Mouse (Mus musculus) testis, postnatal 10 days (tissue): Measurements from ENCODE around the gene Ankrd13d.

Source experiments
- DNase-seq: peaks from one replicate; pipeline ENCODE4 v3.0.0; 2021; ENCODE audit warnings: low spot score

Gene Ankrd13d

DNA sequence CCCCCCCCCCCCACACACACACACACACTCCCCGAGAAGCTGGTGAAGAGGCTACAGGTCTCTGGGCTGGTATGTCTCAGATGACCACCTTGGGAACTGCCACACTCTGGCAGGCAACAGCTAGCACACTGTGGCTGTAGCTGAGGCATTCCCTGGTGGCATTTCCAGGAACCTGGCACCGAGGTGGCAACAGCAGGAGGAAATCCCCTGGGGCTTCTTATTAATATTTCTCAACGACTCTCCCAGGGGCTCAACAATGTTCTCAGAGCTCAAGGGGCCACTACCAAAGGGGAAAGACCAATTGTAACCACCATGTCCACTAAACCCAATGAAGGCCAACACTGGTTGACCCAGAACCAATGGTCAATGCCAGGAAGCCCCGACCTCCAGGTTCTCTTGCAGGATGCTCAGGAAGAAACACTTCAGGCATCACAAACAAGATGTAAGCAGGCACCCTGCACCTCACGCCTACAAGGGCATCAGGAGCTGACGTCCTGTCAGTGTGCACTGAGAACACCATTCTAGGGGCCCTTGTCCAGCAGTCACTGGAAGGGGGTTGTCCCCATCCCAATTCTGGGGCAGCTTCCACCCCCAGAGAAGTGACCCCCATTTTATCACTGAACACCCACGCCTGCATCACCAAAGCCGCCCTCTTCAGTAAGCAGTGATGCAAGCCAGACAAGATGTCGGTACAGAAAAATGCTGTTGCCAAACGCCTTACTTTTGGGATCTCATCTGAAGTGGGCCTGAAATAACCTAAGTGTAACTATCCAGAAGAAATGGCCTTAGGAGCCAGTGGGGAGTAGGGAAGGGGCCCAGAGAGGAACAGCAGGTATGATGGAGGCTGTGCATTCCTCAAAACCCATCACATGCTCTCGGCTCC lies 18.2 kb upstream of the Ankrd13d start:
- no peak for DNase-seq

DNA sequence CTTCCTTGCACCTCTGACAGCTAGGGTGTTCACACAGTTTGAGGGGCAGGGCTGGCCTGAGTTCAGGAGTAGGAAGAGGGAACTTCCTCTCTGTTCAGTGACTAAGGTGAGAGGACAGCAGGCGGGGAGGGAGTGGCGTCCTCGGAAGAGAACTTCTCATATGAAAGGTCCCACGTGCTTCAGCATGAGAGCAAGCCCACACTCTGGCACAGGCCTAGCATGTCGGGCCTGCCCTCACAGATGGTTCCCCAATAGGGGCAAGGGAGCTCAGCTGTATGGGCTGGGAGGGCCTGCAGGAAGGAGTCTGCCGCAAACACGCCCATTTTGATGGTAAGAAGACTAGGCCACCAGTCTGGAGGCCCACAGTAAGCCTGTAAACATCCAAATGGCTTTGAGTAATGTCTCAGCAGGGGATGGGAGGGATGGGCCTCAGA lies 17.4 kb upstream of the Ankrd13d start:
- no peak for DNase-seq

DNA sequence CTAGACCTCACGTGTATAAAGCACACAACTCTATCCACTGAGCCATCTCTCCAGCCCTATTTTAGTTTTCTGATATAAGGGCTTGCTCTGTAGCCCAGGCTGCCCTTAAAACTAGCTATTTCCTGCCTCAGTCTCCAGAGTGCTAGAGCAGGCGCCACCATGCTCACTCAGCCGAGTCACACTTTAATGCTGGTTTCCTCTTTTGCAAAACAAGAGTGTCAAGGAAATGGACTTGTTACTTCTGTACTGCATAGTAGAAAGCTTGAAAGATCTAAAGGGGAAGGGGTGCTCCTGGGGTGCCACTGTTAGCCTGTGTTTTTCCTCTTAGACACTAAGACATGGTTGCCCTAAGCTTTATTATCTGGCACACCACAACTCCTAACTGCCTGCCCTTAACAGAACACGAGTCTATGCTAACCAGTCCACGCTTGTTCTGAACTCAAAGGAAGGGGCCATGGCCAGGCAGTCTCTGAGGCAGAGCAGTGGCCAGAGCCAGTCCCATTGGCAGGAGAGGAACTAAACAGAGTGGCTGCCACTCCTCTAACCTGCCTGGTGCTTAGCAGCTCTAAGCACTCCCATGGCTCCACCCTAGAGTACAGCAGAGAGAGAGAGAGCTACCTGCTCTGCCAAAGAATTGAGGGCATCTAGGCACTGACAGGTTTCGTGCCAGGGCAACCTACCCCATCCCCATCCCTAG lies 16.8 kb upstream of the Ankrd13d start:
- DNase-seq = no peak

DNA sequence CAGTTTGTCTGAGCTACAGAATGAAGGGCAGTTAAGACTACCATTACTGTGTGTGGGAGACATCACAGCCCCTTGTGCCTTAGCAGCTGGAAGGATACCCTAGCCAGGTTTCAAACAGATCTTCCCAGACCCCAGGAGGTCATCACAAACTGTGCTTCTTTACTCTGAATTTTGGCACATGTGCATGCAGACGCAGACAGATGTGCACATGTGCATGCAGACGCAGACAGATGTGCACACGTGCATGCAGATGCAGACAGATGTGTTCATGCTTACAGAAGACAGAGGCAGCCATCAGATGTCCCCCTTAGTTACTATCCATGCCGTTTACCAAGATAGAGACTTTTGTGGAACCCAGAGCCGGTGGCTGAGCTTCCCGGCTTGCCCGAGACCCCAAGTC lies 16.2 kb upstream of the Ankrd13d start:
- no peak for DNase-seq

DNA sequence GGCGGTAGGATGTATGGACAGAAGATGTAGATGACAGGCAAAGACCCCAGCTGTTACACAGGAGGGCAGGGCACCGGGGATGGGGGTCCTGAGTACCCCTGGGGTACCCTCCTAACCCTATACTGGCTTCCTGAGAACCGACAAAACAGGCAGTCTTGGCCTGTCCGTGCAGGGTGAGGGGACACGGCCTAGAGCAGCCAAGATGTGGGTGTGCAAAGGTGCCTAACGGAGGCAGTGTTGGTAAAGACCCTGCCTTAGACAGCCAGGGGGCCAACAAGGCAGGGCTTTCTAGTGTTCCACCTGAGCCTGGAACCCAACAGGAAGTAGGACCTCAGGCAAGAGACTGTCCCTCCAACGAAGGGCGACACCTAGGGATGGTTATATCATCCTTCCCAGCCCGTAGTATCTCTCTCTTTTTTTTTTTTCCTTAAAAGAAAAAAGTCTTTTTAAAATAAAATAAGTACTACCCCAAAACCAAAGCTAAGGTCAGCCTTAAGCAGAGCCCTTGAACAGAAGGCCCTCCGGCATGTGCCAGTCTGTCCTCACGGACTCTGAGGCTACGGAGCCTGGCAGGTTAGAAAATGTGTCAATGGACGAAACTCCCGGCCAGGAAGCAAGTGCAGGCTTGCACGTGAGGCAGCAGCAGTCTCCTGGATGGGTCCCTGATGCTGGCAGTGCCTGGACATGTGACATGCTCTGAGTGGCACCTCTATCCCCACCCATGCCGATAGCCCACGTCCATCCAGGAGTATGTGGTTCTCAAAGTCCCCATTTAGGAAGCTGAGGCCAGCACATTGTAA lies 15.6 kb upstream of the Ankrd13d start:
- no peak for DNase-seq

DNA sequence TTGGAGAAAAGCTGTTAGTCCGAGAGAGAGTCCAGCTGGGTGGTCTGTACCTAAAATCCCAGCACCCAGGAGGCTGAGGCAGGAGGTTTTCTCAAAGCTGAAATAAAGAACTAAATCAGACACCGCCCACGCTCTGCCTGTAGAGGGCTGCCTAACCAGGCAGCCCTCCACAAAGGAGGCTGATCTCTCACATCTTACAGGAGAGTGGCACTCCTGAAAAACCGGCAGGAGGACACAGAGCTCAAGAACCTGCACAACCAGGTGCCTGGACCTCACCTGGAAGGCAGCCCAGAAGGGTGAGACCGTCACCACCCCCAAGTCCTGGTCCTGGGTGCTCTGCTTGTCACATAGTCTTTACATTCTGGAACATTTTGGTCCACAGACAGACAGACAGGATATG lies 14.9 kb upstream of the Ankrd13d start:
- DNase-seq = no peak

DNA sequence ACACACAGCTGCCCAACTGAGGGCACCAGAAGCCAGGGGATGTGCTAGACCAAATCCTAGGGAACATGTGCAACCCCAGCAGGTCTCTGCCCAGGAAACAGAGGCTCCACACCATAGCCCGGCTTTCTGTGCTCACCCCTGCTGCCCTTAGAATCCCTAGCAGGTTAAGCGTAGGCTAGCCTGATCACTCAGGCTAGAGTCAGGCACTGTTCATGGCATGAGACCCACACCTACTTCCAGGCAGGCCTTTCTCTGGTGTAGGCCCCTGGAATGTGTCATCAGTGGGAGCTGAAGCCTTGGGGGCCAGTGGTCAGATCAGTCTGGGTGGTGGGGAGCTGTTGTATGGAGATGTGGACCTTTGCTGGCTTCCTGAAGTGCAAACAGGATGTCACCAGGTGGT lies 13.7 kb upstream of the Ankrd13d start:
- DNase-seq = no peak

DNA sequence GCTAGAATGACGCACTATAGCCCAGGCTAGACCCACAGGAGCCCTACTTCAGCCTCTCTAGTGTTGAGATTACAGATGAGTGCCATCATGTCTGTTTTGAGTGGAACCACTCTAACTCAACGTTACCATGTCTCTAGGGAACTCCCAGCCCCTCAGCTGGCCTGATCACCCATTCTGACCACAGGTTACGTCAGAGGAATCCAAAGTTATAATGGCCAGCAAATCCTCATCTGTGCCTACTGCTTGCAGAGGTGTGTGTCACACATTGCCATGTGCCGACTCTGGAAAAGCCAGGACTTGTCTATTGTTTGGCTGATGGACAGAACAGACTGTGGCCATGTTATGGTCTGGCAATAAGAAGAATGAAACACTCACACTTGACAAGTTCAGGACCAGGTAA lies 12.5 kb upstream of the Ankrd13d start:
- no peak for DNase-seq

DNA sequence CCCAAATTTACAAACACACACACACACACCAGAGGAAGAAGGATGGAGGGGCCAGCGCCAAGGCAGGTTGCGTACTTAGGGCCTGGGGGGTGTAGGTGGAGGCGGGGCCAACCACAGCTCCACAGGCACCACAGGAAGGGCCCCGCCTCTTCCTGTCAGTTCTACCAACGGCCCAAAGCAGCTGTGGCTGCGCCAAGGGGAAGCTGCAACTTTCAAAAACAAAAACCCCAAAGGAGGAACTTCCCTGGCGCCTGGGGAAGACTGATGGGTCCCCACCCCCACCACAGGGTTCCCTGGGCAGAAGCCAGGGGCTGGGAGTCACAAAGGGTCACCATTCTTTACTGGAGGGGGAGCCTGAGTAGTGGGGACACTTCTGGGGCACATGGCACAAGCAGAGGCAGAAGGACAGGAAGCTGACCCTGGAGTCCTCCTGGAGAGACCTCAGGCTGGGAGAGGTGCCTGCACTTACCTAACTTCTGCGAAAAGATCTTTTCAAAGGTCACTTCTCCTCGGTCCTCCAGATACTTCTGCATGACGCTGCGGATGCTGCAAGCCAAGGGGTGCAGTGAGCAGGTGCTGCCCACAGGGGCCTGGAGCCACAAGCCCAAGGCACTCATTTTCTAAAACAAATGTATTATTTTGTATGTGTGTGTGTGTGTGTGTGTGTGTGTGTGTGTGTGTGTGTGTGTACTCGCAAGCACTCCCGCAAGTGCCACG lies 11.6 kb upstream of the Ankrd13d start:
- DNase-seq = no peak

DNA sequence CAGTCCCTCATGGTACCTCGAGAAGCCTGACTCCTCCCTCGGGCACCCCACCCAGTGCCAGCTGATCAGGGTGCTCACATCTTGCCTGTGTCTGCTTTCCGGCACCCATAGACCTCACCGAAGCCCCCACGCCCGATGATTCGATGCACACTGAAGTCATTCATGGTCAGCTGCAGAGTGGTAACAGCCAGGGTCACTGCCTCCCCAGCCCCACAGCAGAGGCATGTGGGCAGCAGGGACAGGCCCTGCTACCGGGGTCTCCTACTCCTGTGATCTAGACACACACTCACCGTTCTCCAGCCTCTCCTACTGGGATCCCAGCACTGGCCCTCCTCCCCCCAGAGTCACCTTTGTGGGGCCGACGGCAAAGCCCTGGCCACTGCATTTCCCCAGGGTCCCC lies 8.2 kb upstream of the Ankrd13d start:
- DNase-seq = no peak

DNA sequence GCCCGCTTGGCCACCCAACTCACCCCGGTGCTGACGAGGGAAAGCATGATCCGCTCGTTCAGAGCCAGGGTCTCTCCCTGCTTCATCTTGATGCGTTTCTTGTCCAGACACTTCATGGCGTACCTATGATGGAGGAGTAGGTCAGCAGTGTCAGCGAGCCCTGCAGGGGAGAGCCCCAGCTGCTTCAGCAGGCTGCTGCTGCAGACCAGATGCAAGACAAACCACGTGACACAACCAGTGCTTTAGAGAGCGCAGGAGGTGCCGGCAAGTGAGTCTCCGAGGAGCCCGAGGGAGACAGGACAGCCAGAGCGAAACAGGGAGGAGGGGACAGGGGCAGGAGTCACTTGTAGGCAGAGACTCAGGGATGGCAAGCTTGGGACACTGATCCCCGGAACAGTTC lies 7.8 kb upstream of the Ankrd13d start:
- no peak for DNase-seq

DNA sequence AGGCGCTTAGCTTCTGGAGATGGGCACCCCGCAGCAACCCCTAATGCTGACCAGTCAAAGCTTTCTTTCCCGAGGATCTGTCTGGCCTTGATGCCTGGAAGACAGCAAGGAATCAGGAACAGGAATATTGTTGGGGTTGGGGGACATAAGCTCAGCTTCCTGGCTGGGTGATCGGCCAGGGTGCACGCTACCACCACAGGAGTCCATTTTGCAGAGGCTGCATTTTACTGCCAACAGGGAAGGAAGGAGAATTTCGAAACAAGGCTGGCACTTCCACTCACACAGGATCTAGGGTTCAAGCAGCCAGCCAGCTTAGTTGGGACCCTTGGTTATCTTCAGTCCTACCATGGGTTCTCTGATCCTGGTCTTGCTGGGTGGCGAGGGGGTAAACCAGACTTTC lies 716 bp upstream of the Ankrd13d start:
- no peak for DNase-seq

DNA sequence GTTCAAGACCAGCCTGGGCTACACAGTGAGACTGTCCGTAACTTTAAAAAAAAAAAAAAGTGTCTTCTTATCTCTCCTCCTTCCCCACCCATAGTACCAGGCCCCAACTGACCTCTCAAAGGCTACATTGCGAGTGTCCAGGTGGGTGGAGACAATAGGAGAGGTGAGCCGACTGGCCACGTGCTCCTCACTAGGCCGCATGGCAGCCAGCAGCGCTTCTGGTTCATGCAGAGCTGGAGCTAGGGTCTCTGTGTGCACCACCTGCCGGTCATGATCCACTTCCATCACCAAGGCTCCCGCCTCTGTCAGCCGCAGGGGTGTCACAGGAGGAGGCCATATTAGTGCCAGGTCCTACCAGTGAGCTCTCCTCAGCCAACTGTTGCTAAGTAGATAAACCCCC lies 2.5 kb downstream of the Ankrd13d start:
- DNase-seq = no peak

DNA sequence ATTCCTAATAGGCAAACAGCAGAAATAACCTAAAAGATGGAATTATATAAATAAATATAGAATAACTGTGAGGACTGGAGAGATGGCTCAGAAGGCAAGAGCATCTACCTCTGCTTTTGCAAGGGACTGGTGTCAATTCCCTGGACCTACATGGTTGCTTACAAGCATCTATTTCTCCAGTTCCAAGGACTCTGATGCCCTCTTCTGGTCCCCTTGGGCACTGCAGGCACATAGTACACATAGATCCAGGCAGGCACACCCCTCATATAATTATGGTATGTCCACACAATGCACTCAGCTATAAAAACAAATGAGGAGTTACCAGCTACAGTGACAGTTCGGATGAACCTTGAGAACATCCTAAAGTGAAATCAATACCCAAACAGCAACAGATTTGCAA lies 3.5 kb downstream of the Ankrd13d start:
- DNase-seq = no peak

DNA sequence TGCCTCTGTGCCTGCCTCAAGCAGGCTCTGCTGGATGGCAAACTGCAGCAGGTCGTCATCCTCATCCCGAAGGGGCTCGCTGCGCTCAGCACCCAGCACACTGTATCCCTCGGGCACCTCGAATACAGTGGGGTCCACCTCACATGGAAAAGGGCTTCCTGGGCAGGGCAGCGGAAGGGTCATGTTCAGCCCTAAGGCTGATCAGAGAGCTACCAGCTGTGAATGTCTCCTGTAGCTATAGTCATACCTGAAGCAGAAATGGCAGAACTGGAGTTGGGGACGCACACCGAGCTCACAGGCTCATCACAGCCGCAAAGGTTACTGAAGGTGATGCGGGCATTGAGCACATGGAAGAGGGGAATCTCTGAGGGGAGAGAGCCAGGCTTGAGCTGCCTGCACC lies 12.0 kb downstream of the Ankrd13d start:
- no peak for DNase-seq

DNA sequence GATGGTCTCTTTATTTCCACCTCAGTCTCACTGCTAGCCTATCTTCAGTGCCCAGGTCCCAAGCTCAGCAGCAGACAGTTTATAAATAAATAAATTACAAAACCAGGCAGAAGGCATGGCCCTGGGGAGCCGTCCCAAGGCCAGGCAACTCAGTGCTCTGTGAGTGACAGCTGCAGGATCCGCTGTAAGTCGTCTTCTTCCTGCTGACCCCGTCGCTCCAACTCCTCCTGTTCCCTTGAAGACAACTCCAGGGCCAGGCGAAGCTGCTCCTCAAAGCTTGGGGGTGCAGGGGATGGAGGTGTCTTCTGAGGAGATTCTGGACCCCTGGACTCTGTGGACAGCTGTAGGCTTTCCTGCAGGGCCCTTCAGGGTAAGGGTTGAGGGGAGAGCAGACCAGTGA lies 12.8 kb downstream of the Ankrd13d start:
- no peak for DNase-seq

DNA sequence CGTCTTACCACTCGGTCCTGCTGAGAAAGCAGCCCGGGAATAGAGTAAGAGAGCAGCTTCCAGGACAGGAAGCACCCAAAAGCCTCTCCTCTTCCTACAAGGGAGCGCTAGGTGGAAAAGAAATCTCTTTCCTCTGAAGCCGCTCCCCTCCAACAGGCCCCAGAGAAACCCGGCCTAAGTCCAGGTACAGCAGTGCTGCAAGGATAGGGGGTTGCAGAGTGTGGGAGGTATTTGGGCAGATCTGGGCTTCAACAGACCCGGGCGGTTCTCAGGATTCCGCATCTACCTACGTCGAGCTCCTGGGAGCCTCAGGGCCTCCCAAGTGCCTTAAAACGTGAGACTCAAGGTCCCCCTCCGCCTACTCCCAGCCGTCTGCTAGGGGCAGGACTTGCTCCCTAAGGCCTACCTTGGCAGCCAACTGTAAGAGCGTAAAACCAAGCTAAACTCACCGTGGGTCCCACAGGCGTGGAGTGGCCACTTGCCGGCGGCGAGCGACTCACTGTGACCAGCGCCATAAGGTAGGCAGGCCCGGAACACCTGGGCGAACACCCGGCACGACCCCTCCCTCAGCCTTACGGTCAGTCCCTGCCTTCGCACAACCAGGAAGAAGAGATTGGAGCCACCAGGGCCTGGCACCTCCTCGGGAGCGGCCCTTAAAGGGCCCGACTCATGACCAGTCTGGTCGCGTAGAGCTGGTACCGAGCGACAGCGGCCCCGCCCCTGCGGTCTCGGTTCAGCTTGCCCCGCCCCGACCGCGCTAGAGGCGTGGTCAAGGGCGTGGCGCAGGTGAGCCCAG lies 14.2 kb downstream of the Ankrd13d start, which contains the start of gene Ssh3:
Gene Ssh3, minus strand, starts transcription at position 615 of the 796 bp plus-strand sequence.
- DNase-seq = peak; percentile 73

DNA sequence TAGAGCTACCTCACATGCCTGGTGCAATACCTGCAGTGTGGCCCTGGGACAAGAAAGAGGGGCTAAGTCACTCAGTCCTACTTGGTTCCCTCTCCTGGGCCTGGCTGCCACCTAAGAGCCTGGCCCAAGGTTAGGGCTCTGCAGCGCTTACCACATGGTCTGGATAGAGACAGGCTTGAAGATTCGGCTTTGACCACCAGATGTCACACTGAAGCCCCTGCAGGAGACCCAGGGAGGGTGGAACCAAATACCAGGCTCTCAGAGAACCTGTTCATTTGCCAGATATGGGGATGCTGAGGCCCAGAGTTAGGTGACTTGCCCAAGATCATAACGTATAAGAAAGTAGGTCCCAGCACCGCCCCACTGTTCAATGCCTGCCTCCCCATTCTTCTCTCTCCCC lies 17.0 kb downstream of the Ankrd13d start:
- no peak for DNase-seq

DNA sequence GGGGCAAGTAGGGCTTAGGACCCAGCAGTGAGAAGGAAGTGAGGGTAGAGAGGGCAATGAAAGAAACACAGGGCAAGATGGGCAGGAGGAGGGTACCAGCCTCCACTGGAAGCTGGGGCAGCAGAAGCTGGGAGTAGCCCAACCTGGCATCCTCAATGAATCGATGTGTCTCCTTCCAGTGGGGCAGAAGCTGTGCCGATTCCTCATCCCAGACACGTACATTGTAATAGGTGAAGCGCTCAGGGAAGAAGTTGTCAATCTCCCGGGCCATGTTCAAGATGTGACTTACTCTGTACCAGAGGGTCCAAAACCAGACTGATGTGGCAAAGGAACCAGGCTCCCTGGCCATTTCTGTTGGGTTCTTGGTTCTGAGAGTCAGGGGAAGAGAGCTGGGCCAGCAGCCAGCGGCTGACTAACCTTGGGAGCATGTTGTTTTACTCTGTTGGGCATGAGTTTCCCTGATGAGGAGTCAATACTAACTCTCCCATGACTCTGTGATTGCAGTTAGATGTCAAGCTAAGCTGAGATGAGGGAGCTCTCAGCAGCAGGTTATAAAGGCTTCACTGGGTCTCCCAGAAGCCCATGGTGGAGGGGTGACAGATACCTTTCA lies 18.7 kb downstream of the Ankrd13d start:
- DNase-seq = no peak

DNA sequence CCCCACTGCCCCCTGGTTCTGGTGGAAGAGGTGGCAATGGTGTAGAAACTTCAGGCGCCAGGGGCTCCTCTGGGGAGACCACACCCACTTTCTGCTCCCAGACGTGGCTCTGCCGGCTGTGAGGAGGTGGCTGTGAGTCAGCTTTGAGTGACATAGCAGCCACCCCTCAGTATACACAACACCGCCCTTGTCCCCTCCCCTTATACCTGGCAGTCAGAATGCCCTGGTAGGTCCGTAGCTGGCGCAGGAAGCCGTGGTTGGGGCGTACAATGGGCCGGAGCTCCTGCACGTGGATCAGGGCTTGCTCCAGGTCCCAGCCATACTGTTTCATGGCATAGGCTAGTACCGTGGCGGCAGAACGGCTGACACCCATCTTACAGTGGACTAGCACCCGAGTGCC lies 19.2 kb downstream of the Ankrd13d start:
- DNase-seq = no peak

DNA sequence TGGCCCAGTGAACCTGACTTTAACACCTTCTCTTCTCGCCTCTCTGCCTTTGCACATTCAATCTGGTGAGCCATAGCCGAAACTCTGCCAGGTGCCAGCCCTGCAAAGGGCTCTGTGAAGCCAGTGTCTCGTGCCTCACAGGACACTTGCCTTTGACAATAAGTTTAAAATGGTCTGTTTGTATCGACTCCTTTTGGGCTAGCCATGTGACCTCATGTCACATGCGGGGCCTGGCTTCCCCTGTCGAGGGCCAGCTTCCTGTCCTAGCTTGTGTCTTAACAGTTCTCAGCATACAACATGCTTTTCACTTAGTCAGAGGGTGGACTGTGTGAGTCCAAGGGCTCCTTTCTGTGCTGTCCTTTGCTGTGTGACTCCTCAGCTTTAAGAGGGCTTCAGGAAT lies 20.2 kb downstream of the Ankrd13d start:
- no peak for DNase-seq
